Mouse (Mus musculus): Measurements from ENCODE around the gene Syne3. TPM values are rescaled to one million over a fixed set of nuclear protein-coding genes. Genes with fewer than 3 reads are reported as not detected.

The Syne3 gene
- total and polyA plus RNA-seq, 3 experiments: 2.3 to 8.5 (median 7.0) TPM

DNA sequence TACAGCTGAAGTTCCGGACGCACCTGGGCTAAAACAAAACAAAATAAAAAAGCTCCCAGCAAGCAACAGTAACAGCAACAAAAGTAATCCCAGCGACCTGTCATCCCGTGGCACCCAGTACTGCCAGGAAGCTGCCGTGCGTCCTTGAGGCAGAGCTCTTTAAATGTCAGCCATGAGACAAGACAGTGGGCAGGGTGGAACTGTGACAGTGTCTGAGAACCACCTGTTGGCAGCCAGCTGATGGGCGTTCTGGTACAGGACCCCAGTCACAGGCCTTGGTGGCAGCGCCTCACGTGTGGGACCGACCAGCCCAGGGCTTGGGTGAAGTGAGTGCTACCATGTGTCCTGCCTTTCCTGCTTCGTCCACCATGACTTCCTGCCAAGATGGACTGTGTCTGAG is 28.6 kb upstream of the Syne3 start:
- H3K4me3 ChIP-seq: no peak overlapping the region
- DNase-seq: no peak
- H3K36me3 ChIP-seq (ENCODE audit: control insufficient read depth, insufficient read depth, low read length): no peaks in the 10 kb centered on the region
- H3K9ac ChIP-seq (ENCODE audit: low read depth, low read length): no peak overlapping the region
- peaks cover 5% of the 10 kb centered on the region for H3K4me1 ChIP-seq (ENCODE audit: control insufficient read depth, insufficient read depth, low read length)
- intact Hi-C loops (cut with DNase I): no loop called here
- H3K27ac ChIP-seq: no peak overlapping the region
- H3K79me2 ChIP-seq (replicated peaks; ENCODE audit: control insufficient read depth, insufficient read depth, low read length): peaks cover 2% of the 10 kb centered on the region; the same call in 1 of the 2 replicates
- 67% methylated on average over 11 of the region's 11 CpGs for WGBS
- no peak for TF ChIP-seq CTCF (IDR thresholded peaks at IDR 0.05)
- TF ChIP-seq EP300 (IDR thresholded peaks at IDR 0.05; ENCODE audit: insufficient read depth, low read depth, low read length): no peak
- no peak for TF ChIP-seq POLR2A (IDR thresholded peaks at IDR 0.05; ENCODE audit: insufficient read depth, low read depth, low read length)
- H3K27me3 ChIP-seq (ENCODE audit: control insufficient read depth, insufficient read depth, low read length): no peaks in the 10 kb centered on the region

- peaks cover 8% of the 10 kb centered on the region for H3K4me1 ChIP-seq (ENCODE audit: control insufficient read depth, insufficient read depth, low read length)
- H3K27me3 ChIP-seq (ENCODE audit: control insufficient read depth, insufficient read depth, low read length): no peaks in the 10 kb centered on the region
- intact Hi-C loops (cut with DNase I): loop anchor here (5.0 kb wide), 1 partner anchor 282 kb away; the partner anchor contains the start of gene Dicer1
- TF ChIP-seq POLR2A (IDR thresholded peaks at IDR 0.05; ENCODE audit: insufficient read depth, low read depth, low read length) (no peak), CTCF (IDR thresholded peaks at IDR 0.05) (no peak), EP300 (IDR thresholded peaks at IDR 0.05; ENCODE audit: insufficient read depth, low read depth, low read length) (no peak)
- H3K36me3 ChIP-seq (ENCODE audit: control insufficient read depth, insufficient read depth, low read length): no peaks in the 10 kb centered on the region
- H3K27ac ChIP-seq: no peak overlapping the region
- peaks cover 2% of the 10 kb centered on the region; the same call in 1 of the 2 replicates for H3K79me2 ChIP-seq (replicated peaks; ENCODE audit: control insufficient read depth, insufficient read depth, low read length)
- no peak overlapping the region for H3K4me3 ChIP-seq
- no peak overlapping the region for H3K9ac ChIP-seq (ENCODE audit: low read depth, low read length)
- whole genome bisulfite sequencing: 49% methylated on average over 14 of the region's 14 CpGs
- DNase-seq: no peak
Observed at GRCm38 (mm10) chr12:105034130-105034769, 24.6 kb upstream of the Syne3 start.

DNA sequence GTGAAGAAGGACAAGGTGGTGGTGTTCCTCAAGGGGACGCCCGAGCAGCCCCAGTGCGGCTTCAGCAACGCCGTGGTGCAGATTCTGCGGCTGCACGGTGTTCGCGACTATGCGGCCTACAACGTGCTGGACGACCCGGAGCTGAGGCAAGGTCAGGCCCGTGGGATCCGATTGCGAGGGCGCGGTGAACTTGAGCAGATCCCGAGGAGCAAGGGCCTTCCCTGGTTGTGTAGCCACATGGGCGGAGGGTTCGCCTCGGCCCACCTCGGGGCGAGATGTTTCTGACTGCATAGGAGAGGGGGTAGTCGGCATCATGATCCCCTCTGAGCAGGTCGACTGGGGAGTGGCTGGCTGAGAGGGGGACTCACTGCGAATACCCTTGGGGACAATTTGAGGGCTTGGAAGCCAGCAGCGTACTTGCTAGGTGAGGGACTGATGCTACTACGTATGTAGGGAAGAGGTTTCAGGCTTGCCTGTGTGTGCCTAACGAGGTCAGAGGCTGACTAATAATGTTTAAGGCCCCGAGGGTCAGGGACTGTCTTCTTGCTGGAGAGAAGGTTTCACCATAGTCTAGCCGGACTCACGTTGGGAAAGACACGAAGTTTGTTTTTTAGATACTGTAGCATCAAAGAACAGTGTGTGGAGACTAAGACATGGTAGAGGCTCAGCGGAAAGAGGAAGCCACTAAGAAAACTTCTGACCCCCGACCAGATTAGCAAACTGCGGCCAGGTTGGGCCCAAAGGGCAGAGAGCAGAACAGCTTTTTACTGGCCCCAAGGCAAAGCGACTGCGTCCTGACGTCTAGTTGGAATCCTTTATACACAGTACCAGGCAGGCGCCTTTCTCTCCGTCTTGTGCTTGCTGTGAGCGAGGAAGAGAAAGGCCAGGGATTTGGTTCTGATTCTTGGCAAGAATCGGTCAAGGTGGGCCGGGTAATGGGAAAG is 23.5 kb upstream of the Syne3 start:
- intact Hi-C loops (cut with DNase I): loop anchor here (5.0 kb wide), 1 partner anchor 281 kb away; the partner anchor contains the start of gene Dicer1
- 2% methylated on average over 45 of the region's 45 CpGs for WGBS
- DNase-seq: no peak
- Histone ChIP-seq H3K36me3 (ENCODE audit: control insufficient read depth, insufficient read depth, low read length) (no peaks in the 10 kb centered on the region), H3K27ac (peak overlapping the region; percentile 83), H3K9ac (ENCODE audit: low read depth, low read length) (peak overlapping the region; percentile 89), H3K79me2 (replicated peaks; ENCODE audit: control insufficient read depth, insufficient read depth, low read length) (no peaks in the 10 kb centered on the region; the same call in 1 of the 2 replicates), H3K27me3 (ENCODE audit: control insufficient read depth, insufficient read depth, low read length) (no peaks in the 10 kb centered on the region), H3K4me3 (peak overlapping the region; percentile 63), H3K4me1 (ENCODE audit: control insufficient read depth, insufficient read depth, low read length) (peaks cover 6% of the 10 kb centered on the region; the same call in 1 of the 2 replicates)
- TF ChIP-seq POLR2A (IDR thresholded peaks at IDR 0.05; ENCODE audit: insufficient read depth, low read depth, low read length) (no peak), CTCF (IDR thresholded peaks at IDR 0.05) (no peak), EP300 (IDR thresholded peaks at IDR 0.05; ENCODE audit: insufficient read depth, low read depth, low read length) (no peak)

GRCm38 (mm10) chr12:105032147-105032831 is 22.7 kb upstream of the Syne3 start, which contains the start of gene Glrx5:
TSS of gene Glrx5 (plus strand) at chr12:105032688.
- no peaks in the 10 kb centered on the region; the same call in 1 of the 2 replicates for H3K79me2 ChIP-seq (replicated peaks; ENCODE audit: control insufficient read depth, insufficient read depth, low read length)
- intact Hi-C loops (cut with DNase I): loop anchor here (5.0 kb wide), 1 partner anchor 280 kb away; the partner anchor contains the start of gene Dicer1
- H3K9ac ChIP-seq (ENCODE audit: low read depth, low read length): peak within 1 kb of the TSS; percentile 89
- peak within 1 kb of the TSS; percentile 83 for H3K27ac ChIP-seq
- TF ChIP-seq EP300 (IDR thresholded peaks at IDR 0.05; ENCODE audit: insufficient read depth, low read depth, low read length): peak; percentile 0; the same call in 1 of the 2 replicates
- no peak for TF ChIP-seq CTCF (IDR thresholded peaks at IDR 0.05)
- TF ChIP-seq POLR2A (IDR thresholded peaks at IDR 0.05; ENCODE audit: insufficient read depth, low read depth, low read length): peak; percentile 87
- peaks cover 7% of the 10 kb centered on the region for H3K4me1 ChIP-seq (ENCODE audit: control insufficient read depth, insufficient read depth, low read length)
- H3K4me3 ChIP-seq: peak within 1 kb of the TSS; percentile 93
- peak; percentile 97 to 100 for DNase-seq
- WGBS: 0% methylated on average over 72 of the region's 72 CpGs
- no peaks in the 10 kb centered on the region for H3K27me3 ChIP-seq (ENCODE audit: control insufficient read depth, insufficient read depth, low read length)
- H3K36me3 ChIP-seq (ENCODE audit: control insufficient read depth, insufficient read depth, low read length): no peaks in the 10 kb centered on the region
